In genomic region chr11:55607066-55607807, GRCm38 (mm10) we compare ENCODE assay signal across 8 mouse cellular contexts. TPM values are rescaled to one million over a fixed set of nuclear protein-coding genes. Genes with fewer than 3 reads are reported as not detected.
DNase-seq lines count a peak whose midpoint lies in the region; ATAC-seq and TF ChIP-seq lines count a peak whose summit lies in the region.

No protein-coding gene starts in this region.

- no peaks in the 10 kb centered on the region for H3K9me3 ChIP-seq in intestine, embryonic 15.5 days
- H3K9me3 ChIP-seq in intestine, postnatal 0 days (ENCODE audit: control insufficient read depth), result no peaks in the 10 kb centered on the region
- H3K9me3 ChIP-seq in embryonic facial prominence, embryonic 12.5 days, result no peaks in the 10 kb centered on the region
- H3K9me3 ChIP-seq in neural tube, embryonic 13.5 days, result no peaks in the 10 kb centered on the region

- no peak overlapping the region for H3K27ac ChIP-seq in intestine, embryonic 15.5 days
- H3K27ac ChIP-seq in intestine, postnatal 0 days (ENCODE audit: low read depth, low read length), result no peak overlapping the region
- no peak overlapping the region for H3K27ac ChIP-seq in embryonic facial prominence, embryonic 12.5 days
- H3K27ac ChIP-seq in neural tube, embryonic 13.5 days (replicated peaks), result peak overlapping the region; percentile 86
- no peak overlapping the region for H3K27ac ChIP-seq in kidney, adult 2 months (ENCODE audit: insufficient read depth, low read depth, low read length)

- TF ChIP-seq POLR2A in kidney, adult 2 months (IDR thresholded peaks at IDR 0.05; ENCODE audit: low read depth, low read length), result no peak

- no peaks in the 10 kb centered on the region for H3K4me1 ChIP-seq in intestine, embryonic 15.5 days (replicated peaks)
- H3K4me1 ChIP-seq in intestine, postnatal 0 days (replicated peaks; ENCODE audit: control insufficient read depth, insufficient read depth, low read length), result no peaks in the 10 kb centered on the region
- 0 out of 2 replicates have a peak, but pooled peaks cover 4% of the 10 kb centered on the region for H3K4me1 ChIP-seq in embryonic facial prominence, embryonic 12.5 days
- H3K4me1 ChIP-seq in neural tube, embryonic 13.5 days (replicated peaks), result peaks cover 57% of the 10 kb centered on the region
- H3K4me1 ChIP-seq in kidney, adult 2 months (ENCODE audit: control insufficient read depth, insufficient read depth, low read length), result no peaks in the 10 kb centered on the region

- no peak for ATAC-seq in intestine, embryonic 15.5 days
- ATAC-seq in intestine, postnatal 0 days, result no peak
- 0 out of 2 replicates have a peak, but pooled peaks have one; percentile 10 for ATAC-seq in embryonic facial prominence, embryonic 12.5 days (ENCODE audit: insufficient number of reproducible peaks, insufficient read depth, low FRiP score, low TSS enrichment)
- peak; percentile 79 for ATAC-seq in neural tube, embryonic 13.5 days (ENCODE audit: low read depth)

- 0 out of 2 replicates have a peak overlapping the region, but pooled peaks have one; percentile 14 for H3K4me2 ChIP-seq in intestine, embryonic 15.5 days (replicated peaks)
- no peak overlapping the region for H3K4me2 ChIP-seq in intestine, postnatal 0 days (replicated peaks; ENCODE audit: low read depth)
- H3K4me2 ChIP-seq in embryonic facial prominence, embryonic 12.5 days (replicated peaks), result 0 out of 2 replicates have a peak overlapping the region, but pooled peaks have one; percentile 25
- H3K4me2 ChIP-seq in neural tube, embryonic 13.5 days, result peak overlapping the region; percentile 69

- WGBS in intestine, embryonic 15.5 days, result 9% methylated on average over 26 of the region's 26 CpGs
- WGBS in intestine, postnatal 0 days, result 9% methylated on average over 26 of the region's 26 CpGs
- WGBS in embryonic facial prominence, embryonic 12.5 days, result 4% methylated on average over 26 of the region's 26 CpGs
- WGBS in neural tube, embryonic 13.5 days, result 2% methylated on average over 25 of the region's 26 CpGs
- WGBS in kidney, adult 2 months, result 8% methylated on average over 26 of the region's 26 CpGs

- no peak overlapping the region for H3K4me3 ChIP-seq in intestine, embryonic 15.5 days (replicated peaks)
- no peak overlapping the region for H3K4me3 ChIP-seq in intestine, postnatal 0 days (ENCODE audit: low read depth, low read length)
- no peak overlapping the region; the same call in 1 of the 2 replicates for H3K4me3 ChIP-seq in embryonic facial prominence, embryonic 12.5 days
- peak overlapping the region; percentile 71 for H3K4me3 ChIP-seq in neural tube, embryonic 13.5 days
- H3K4me3 ChIP-seq in kidney, adult 2 months (ENCODE audit: insufficient read depth, low read depth, low read length), result no peak overlapping the region

- no peak overlapping the region for H3K9ac ChIP-seq in intestine, embryonic 15.5 days
- H3K9ac ChIP-seq in intestine, postnatal 0 days (ENCODE audit: low read depth, low read length), result no peak overlapping the region
- no peak overlapping the region for H3K9ac ChIP-seq in embryonic facial prominence, embryonic 12.5 days
- H3K9ac ChIP-seq in neural tube, embryonic 13.5 days, result peak overlapping the region; percentile 87

- no peaks in the 10 kb centered on the region for H3K36me3 ChIP-seq in intestine, embryonic 15.5 days
- no peaks in the 10 kb centered on the region for H3K36me3 ChIP-seq in intestine, postnatal 0 days (ENCODE audit: control insufficient read depth, insufficient read depth)
- H3K36me3 ChIP-seq in embryonic facial prominence, embryonic 12.5 days, result no peaks in the 10 kb centered on the region
- H3K36me3 ChIP-seq in neural tube, embryonic 13.5 days, result no peaks in the 10 kb centered on the region
- H3K36me3 ChIP-seq in kidney, adult 2 months (ENCODE audit: control insufficient read depth, insufficient read depth, low read length), result no peaks in the 10 kb centered on the region

- DNase-seq in layer of hippocampus, postnatal 14 days (ENCODE audit: low spot score in 2 of 2), result peak; percentile 42 to 53
- DNase-seq in lung, postnatal 14 days, result no peak
- no peak for DNase-seq in kidney, adult 2 months
- no peak for DNase-seq in gastrocnemius, postnatal 25 days

- peaks cover 12% of the 10 kb centered on the region for H3K27me3 ChIP-seq in intestine, embryonic 15.5 days (replicated peaks)
- H3K27me3 ChIP-seq in intestine, postnatal 0 days (replicated peaks; ENCODE audit: control insufficient read depth, insufficient read depth, low read length), result peaks cover 19% of the 10 kb centered on the region
- peaks cover 20% of the 10 kb centered on the region for H3K27me3 ChIP-seq in embryonic facial prominence, embryonic 12.5 days
- H3K27me3 ChIP-seq in neural tube, embryonic 13.5 days, result no peaks in the 10 kb centered on the region
- H3K27me3 ChIP-seq in kidney, adult 2 months (replicated peaks; ENCODE audit: control insufficient read depth, insufficient read depth, low read length), result no peaks in the 10 kb centered on the region

- no peak for TF ChIP-seq CTCF in intestine, postnatal 0 days (IDR thresholded peaks at IDR 0.05; ENCODE audit: low read depth)
- no peak for TF ChIP-seq CTCF in kidney, adult 2 months (conservative IDR thresholded peaks at IDR 0.05; ENCODE audit: insufficient read depth, insufficient read length, low read depth, low read length)

RNA-seq across cellular contexts. Expression of gene Glra1, which starts 0.8 kb away (rescaled TPM):
- not detected in 2 replicates for polyA plus RNA-seq in intestine, embryonic 15.5 days (2015; fragmentation: Nextera tagmentation; extraction: Ambion mirVana)
- polyA plus RNA-seq in intestine, postnatal 0 days (2015; fragmentation: Nextera tagmentation; extraction: Ambion mirVana), result not detected in 2 replicates
- polyA plus RNA-seq in embryonic facial prominence, embryonic 12.5 days (2016; fragmentation: Nextera tagmentation; extraction: Ambion mirVana), result not detected in 2 replicates
- total RNA-seq in layer of hippocampus, postnatal 14 days (2021), result under 1 TPM; 0.21 to 0.30 TPM
- polyA plus RNA-seq in neural tube, embryonic 13.5 days (2015; fragmentation: Nextera tagmentation; extraction: Ambion mirVana), result 2.7 and 3.1 TPM in 2 replicates
- not detected in 2 replicates for polyA plus RNA-seq in kidney, adult 2 months (2012; rRNA removed)
- total RNA-seq in gastrocnemius, postnatal 25 days (2021), result not detected

Comparison
In these comparisons a context has a peak if more than half of its experiments do, and no peak if none do; other contexts are left out.
1. ATAC-seq: peak in embryonic facial prominence, embryonic 12.5 days (single experiment) and neural tube, embryonic 13.5 days (single experiment); none in intestine, embryonic 15.5 days (single experiment) and intestine, postnatal 0 days (single experiment).
2. DNase-seq: peak in layer of hippocampus, postnatal 14 days (2 of 2); none in lung, postnatal 14 days (single experiment), kidney, adult 2 months (single experiment) and gastrocnemius, postnatal 25 days (single experiment).